Mouse (Mus musculus): Measurements from ENCODE around the gene Rnaseh2b. TPM values are rescaled to one million over a fixed set of nuclear protein-coding genes. Genes with fewer than 3 reads are reported as not detected.

Rnaseh2b gene
- total RNA-seq, 1 experiment from 2014 or later = 70.7 TPM

DNA sequence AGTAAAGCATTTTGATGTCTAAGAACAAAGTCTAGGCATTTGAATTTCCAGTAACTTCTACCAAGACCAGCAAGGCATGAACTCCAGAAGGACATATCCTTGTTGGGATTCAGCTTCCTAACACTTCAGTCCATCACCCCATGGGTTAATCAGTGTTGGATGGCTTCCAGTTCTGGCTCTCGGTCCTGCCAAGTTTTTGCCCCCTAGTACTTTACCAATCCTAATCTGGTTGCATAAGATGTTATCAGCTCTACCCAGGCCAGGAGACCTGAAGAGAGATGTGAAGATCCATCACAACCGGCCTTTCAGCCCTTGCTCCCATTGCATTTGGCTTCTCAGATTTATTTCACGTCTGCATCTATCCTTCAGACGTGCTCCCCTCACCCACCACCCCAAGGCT, 129.9 kb downstream of the Rnaseh2b start:
- ATAC-seq (replicated peaks; ENCODE audit: low read depth, poor library complexity, severe bottlenecking) = no peak

Other genes with a start within 250 kb of the Rnaseh2b start
- 3.2 and 5.2 TPM in 2 replicates for gene Dleu7, start 458 bp downstream of the Rnaseh2b start, total RNA-seq (2017)
- not detected in 2 replicates for gene Gucy1b2, start 163.7 kb downstream of the Rnaseh2b start, total RNA-seq (2017)

Measured in common myeloid progenitor, adult 5-6 weeks (primary cell).